Mouse (Mus musculus) lung, postnatal 0 days (tissue): ENCODE measurements around the gene Krtdap. TPM values are rescaled to one million over a fixed set of nuclear protein-coding genes. Genes with fewer than 3 reads are reported as not detected.
"Not testable (repeated sequence)": the region's sequence is repeated elsewhere in the genome, so short reads cannot be mapped to it uniquely, and the experiment has no call there.

Experiments
- ATAC-seq: fragments of 200-750 bp; cut with Nextera tagmentation; 2 replicates; pipeline ENCODE4 v1.8.0; 2017; ENCODE audit warnings: moderate library complexity
- DNase-seq: peaks from one replicate; pipeline ENCODE4 v3.0.0-alpha.2; 2016; ENCODE audit warnings: low spot score
- H3K27ac ChIP-seq: fragments of 300-500 bp; sonication (generic); 2 replicates; pipeline ENCODE4 v1.5.1; 2014; ENCODE audit warnings: antibody characterized with exemption, mild to moderate bottlenecking, low read length, mixed read lengths
- H3K27me3 ChIP-seq: fragments of 300-500 bp; sonication (generic); replicated peaks from 2 replicates; pipeline ENCODE4 v1.6.1; 2014; ENCODE audit warnings: low read length, mixed read lengths; ENCODE audit not compliant: insufficient read depth
- H3K36me3 ChIP-seq: fragments of 300-500 bp; sonication (generic); 2 replicates; pipeline ENCODE4 v1.6.1; 2014; ENCODE audit warnings: low read length, mixed read lengths; ENCODE audit not compliant: insufficient read depth
- H3K4me1 ChIP-seq: fragments of 300-500 bp; sonication (generic); 2 replicates; pipeline ENCODE4 v1.6.1; 2014; ENCODE audit warnings: antibody characterized with exemption, low read depth, low read length, mixed read lengths; ENCODE audit not compliant: insufficient read depth
- H3K4me2 ChIP-seq: fragments of 300-500 bp; sonication (generic); replicated peaks from 2 replicates; pipeline ENCODE4 v1.6.1; 2014; ENCODE audit warnings: low read depth, mild to moderate bottlenecking, low read length, moderate library complexity, mixed read lengths
- H3K4me3 ChIP-seq: fragments of 300-500 bp; sonication (generic); 2 replicates; pipeline ENCODE4 v1.5.1; 2014; ENCODE audit warnings: low read depth, low read length
- H3K9ac ChIP-seq: fragments of 300-500 bp; sonication (generic); replicated peaks from 2 replicates; pipeline ENCODE4 v1.6.1; 2014; ENCODE audit warnings: low read depth, mild to moderate bottlenecking
- H3K9me3 ChIP-seq: fragments of 300-500 bp; sonication (generic); 2 replicates; pipeline ENCODE4 v1.6.1; 2016; ENCODE audit warnings: low read length, mixed read lengths
- CTCF ChIP-seq: IDR thresholded peaks from 2 replicates; pipeline ENCODE4 v1.5.1; 2016; ENCODE audit warnings: antibody characterized with exemption, mild to moderate bottlenecking
- EP300 ChIP-seq: IDR thresholded peaks from 2 replicates; pipeline ENCODE4 v1.6.1; 2016; ENCODE audit warnings: antibody characterized with exemption, mild to moderate bottlenecking, control low read depth
- WGBS: fragments of 180-500 bp; shearing (Covaris S2); extraction: QIAGEN DNeasy Blood & Tissue Kit; methylation state at CpG from one replicate; pipeline ENCODE4 v1.1.7; 2014; 5-methylcytosine and 5-hydroxymethylcytosine counted together
- polyA plus RNA-seq: library from polyadenylated mRNA; unstranded; fragments of >200 nt; fragmentation: Nextera tagmentation; extraction: Ambion mirVana; gene quantifications from 2 replicates; pipeline ENCODE4 v1.2.1, GENCODE M21; 2015

Gene Krtdap
- polyA plus RNA-seq, 1 experiment from 2014 or later: 4.4 TPM

DNA sequence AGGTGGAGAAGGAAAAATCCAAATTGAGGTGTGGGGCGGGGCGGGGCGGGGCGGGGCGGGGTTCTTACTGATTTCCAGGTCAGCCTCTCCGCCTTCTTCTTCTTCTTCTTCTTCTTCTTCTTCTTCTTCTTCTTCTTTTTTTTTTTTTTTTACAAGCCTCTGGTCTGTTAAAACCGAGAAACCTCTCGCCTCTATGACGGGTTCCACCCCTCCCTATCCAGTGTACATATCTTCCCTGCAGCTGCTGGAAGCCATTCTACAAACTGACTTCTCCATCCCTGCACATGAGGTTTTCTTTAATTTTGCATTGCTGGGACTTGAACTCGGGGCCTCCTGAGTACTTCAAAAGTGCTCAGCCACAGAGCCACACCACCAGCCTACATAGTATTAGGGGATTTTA lies 39.0 kb downstream of the Krtdap start:
- DNase-seq (no peak), ATAC-seq (no peak)
- H3K36me3 ChIP-seq: no peaks in the 10 kb centered on the region
- no peaks in the 10 kb centered on the region for H3K9me3 ChIP-seq
- TF ChIP-seq EP300 (no peak), CTCF (no peak)
- H3K4me3 ChIP-seq: no peak overlapping the region
- H3K4me2 ChIP-seq: no peak overlapping the region
- no peak overlapping the region for H3K27ac ChIP-seq
- H3K9ac ChIP-seq: no peak overlapping the region
- no peaks in the 10 kb centered on the region for H3K4me1 ChIP-seq
- 88% methylated on average over 10 of the region's 10 CpGs for WGBS
- no peaks in the 10 kb centered on the region for H3K27me3 ChIP-seq

DNA sequence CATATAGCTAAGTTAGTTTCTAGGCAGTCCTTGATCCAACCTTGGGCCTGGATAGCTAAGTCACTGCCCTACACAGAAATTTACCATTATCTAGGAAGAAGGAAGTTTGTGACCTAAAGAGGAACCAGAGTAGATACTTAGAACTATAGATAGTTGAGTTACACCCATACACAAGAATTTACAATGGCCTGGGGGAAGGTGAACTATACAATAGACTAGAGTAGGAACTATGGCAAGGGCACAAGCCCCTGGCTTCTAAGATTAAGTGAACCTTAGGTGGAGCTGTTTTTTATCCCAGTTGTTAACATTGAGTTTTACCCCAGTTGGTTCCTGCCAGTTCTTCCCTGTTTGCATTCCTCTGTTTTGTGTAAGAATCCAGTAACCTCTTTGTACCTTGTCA lies 41.2 kb downstream of the Krtdap start:
- H3K27ac ChIP-seq, H3K27me3 ChIP-seq, DNase-seq, H3K9me3 ChIP-seq, H3K4me3 ChIP-seq, H3K9ac ChIP-seq, H3K4me2 ChIP-seq, ATAC-seq, H3K36me3 ChIP-seq, H3K4me1 ChIP-seq: not testable (repeated sequence)

DNA sequence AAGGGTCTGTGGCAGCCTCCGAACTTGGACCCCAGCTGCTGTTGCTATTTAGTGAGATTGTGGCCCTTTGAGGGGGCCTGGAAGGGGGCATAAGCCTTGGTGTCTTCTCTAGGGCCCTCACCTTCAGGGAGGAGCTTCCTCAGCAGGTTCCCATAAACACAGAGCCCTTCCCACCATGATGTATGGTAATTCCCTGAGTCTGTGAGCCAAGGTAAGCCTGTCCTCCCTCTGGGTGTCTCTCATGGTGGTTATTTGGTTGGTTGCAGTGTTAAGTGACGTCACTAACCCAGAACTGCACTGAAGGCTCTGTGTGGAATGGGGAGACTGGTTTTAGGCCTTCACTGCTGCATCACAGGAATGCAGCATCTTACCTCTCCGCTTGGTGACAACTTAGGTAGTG lies 41.7 kb downstream of the Krtdap start:
- no peak overlapping the region for H3K4me2 ChIP-seq
- TF ChIP-seq EP300 (no peak), CTCF (no peak)
- no peaks in the 10 kb centered on the region for H3K9me3 ChIP-seq
- H3K9ac ChIP-seq: no peak overlapping the region
- H3K36me3 ChIP-seq: no peaks in the 10 kb centered on the region
- H3K4me1 ChIP-seq: no peaks in the 10 kb centered on the region
- H3K27ac ChIP-seq: no peak overlapping the region
- no peak for DNase-seq
- no peak for ATAC-seq
- H3K27me3 ChIP-seq: no peaks in the 10 kb centered on the region
- WGBS: 52% methylated on average over 3 of the region's 3 CpGs
- no peak overlapping the region for H3K4me3 ChIP-seq

DNA sequence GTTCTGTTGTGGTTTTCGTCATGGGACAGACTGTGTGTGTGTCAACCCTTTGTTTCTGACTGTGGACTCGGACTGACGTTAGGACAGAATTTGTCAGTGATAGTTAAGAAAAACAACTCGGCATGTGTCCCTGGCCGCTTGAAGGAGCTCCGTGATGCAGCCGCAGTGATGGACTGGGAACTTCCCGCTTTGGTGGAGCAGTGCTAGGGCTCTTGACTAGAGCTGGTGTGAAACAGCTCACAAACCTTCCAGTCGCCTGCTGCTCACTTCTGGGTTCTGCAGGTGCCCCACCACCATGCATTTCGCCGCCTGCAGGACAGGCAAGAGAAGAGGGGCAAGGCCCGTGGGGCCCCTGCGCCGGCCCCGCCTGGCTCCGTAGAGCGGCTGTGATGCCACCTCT lies 44.6 kb downstream of the Krtdap start:
- Histone ChIP-seq H3K4me1 (no peaks in the 10 kb centered on the region), H3K27ac (no peak overlapping the region), H3K9ac (no peak overlapping the region), H3K9me3 (no peaks in the 10 kb centered on the region), H3K4me3 (no peak overlapping the region), H3K4me2 (no peak overlapping the region), H3K36me3 (no peaks in the 10 kb centered on the region), H3K27me3 (no peaks in the 10 kb centered on the region)
- ATAC-seq (no peak), DNase-seq (no peak)
- 65% methylated on average over 16 of the region's 17 CpGs for WGBS
- TF ChIP-seq EP300: no peak
- no peak for TF ChIP-seq CTCF

DNA sequence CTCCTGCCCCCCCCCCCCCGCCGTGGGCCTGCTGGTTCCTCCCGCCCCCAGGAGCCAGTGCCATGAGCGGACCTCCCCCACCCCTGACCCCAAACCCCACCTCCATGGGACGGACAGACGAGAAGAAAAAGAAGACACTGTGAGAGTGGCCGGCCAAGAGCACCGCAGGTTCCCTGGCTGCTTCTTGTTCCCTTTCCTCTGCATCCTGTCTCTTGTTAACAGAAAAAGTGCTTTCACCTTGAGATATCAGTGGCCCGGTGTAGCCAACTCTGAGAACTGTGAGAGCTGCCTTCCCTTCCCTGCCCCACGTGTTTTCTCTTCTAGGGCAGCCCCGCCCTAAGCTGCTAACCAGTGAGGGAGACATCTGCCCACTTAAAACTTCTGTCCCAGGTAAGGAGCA lies 45.0 kb downstream of the Krtdap start:
- not testable (repeated sequence) for DNase-seq, H3K9ac ChIP-seq, ATAC-seq, H3K4me3 ChIP-seq, H3K4me2 ChIP-seq, H3K27me3 ChIP-seq, H3K4me1 ChIP-seq, H3K27ac ChIP-seq, H3K9me3 ChIP-seq, H3K36me3 ChIP-seq
- 29% methylated on average over 7 of the region's 11 CpGs for WGBS

DNA sequence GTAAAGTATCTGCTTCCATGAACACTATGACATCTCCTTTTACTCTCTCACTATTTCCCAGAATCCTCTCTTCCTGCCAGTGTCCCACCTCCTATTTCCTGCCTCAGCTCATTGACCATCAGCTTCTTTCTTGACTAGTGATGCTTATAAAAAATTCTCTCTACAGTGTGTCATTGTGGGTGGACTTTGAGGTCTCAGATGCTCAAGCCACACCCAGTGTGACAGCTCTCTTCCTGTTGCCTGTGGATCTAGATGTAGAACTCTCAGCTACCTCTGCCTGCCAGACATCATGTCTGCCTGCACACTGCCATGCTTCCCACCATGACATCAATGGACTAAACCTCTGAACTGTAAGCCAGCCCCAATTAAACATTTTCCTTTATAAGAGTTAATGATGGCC lies 49.6 kb downstream of the Krtdap start:
- no peaks in the 10 kb centered on the region for H3K9me3 ChIP-seq
- no peak for DNase-seq
- H3K9ac ChIP-seq: no peak overlapping the region
- no peak overlapping the region for H3K4me3 ChIP-seq
- ATAC-seq: no peak
- TF ChIP-seq EP300: no peak
- no peak for TF ChIP-seq CTCF
- no peaks in the 10 kb centered on the region for H3K36me3 ChIP-seq
- H3K27me3 ChIP-seq: no peaks in the 10 kb centered on the region
- no peaks in the 10 kb centered on the region for H3K4me1 ChIP-seq
- H3K4me2 ChIP-seq: no peak overlapping the region
- no peak overlapping the region for H3K27ac ChIP-seq

DNA sequence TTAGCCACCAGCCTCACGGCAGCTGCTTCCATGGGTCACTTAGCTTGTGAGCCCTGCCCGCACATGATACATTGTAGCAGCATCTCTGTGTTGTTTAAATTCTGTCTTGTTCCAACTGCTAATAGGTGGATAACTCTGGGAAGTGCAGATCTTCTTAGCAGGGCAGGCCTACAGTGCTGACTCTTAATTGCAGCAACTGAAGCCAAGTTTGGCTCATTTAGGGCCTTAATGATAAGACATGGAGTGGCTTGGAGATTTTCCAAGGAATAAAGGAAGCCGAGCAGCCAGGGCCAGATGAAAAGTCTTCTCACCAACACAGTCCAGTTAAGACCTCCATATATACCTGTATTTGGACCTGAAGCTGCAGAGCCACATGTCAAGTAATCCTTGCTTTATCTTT lies 52.6 kb downstream of the Krtdap start:
- H3K9ac ChIP-seq: no peak overlapping the region
- ATAC-seq (no peak), DNase-seq (no peak)
- TF ChIP-seq EP300 (no peak), CTCF (no peak)
- WGBS: 46% methylated on average over 3 of the region's 3 CpGs
- no peaks in the 10 kb centered on the region for H3K36me3 ChIP-seq
- no peak overlapping the region for H3K4me3 ChIP-seq
- no peaks in the 10 kb centered on the region for H3K9me3 ChIP-seq
- no peak overlapping the region for H3K27ac ChIP-seq
- H3K4me2 ChIP-seq: no peak overlapping the region
- no peaks in the 10 kb centered on the region for H3K4me1 ChIP-seq
- no peaks in the 10 kb centered on the region for H3K27me3 ChIP-seq

Other genes starting within 250 kb of the Krtdap start
- 22.8 and 27.0 TPM in 2 replicates for gene Hspb6, start 235.7 kb upstream of the Krtdap start, polyA plus RNA-seq
- gene Proser3, start 235.6 kb upstream of the Krtdap start, polyA plus RNA-seq: 4.0 and 4.4 TPM in 2 replicates
- gene Lin37, start 228.1 kb upstream of the Krtdap start, polyA plus RNA-seq: 32.8 and 38.6 TPM in 2 replicates
- gene U2af1l4, start 224.6 kb upstream of the Krtdap start, polyA plus RNA-seq: 75.0 and 86.0 TPM in 2 replicates
- 4.5 and 6.1 TPM in 2 replicates for gene Gm49396, start 224.6 kb upstream of the Krtdap start, polyA plus RNA-seq
- gene Psenen, start 224.3 kb upstream of the Krtdap start, polyA plus RNA-seq: 173 and 184 TPM in 2 replicates
- gene Igflr1, start 222.5 kb upstream of the Krtdap start, polyA plus RNA-seq: 1.2 and 3.2 TPM in 2 replicates
- gene Kmt2b, start 199.2 kb upstream of the Krtdap start, polyA plus RNA-seq: 6.8 and 6.9 TPM in 2 replicates
- 3.0 and 3.9 TPM in 2 replicates for gene Zbtb32, start 189.0 kb upstream of the Krtdap start, polyA plus RNA-seq
- gene Upk1a, start 175.0 kb upstream of the Krtdap start, polyA plus RNA-seq: 11.2 and 11.8 TPM in 2 replicates
- gene Cox6b1, start 161.7 kb upstream of the Krtdap start, polyA plus RNA-seq: 717 and 766 TPM in 2 replicates
- gene Etv2, start 152.0 kb upstream of the Krtdap start, polyA plus RNA-seq: not detected in 2 replicates
- 101 and 107 TPM in 2 replicates for gene Rbm42, start 137.6 kb upstream of the Krtdap start, polyA plus RNA-seq
- gene Haus5, start 122.9 kb upstream of the Krtdap start, polyA plus RNA-seq: 10.0 and 10.3 TPM in 2 replicates
- gene Pmis2, start 116.3 kb upstream of the Krtdap start, polyA plus RNA-seq: not detected in 2 replicates
- 0.69 and 1.2 TPM in 2 replicates for gene 2200002J24Rik, start 89.0 kb upstream of the Krtdap start, polyA plus RNA-seq
- 0.14 TPM in 1 of 2 replicates, not detected in the other for gene Atp4a, start 75.7 kb upstream of the Krtdap start, polyA plus RNA-seq
- gene Tmem147, start 58.4 kb upstream of the Krtdap start, polyA plus RNA-seq: 179 and 193 TPM in 2 replicates
- gene Gapdhs, start 44.2 kb upstream of the Krtdap start, polyA plus RNA-seq: 0.18 and 0.21 TPM in 2 replicates
- 6.7 and 7.3 TPM in 2 replicates for gene Sbsn, start 36.4 kb upstream of the Krtdap start, polyA plus RNA-seq
- gene Dmkn, start 24.1 kb upstream of the Krtdap start, polyA plus RNA-seq: 65.2 and 74.3 TPM in 2 replicates
- gene Ffar2, start 35.9 kb downstream of the Krtdap start, polyA plus RNA-seq: 1.1 and 1.4 TPM in 2 replicates
- gene Ffar3, start 68.3 kb downstream of the Krtdap start, polyA plus RNA-seq: not detected in 2 replicates
- gene Ffar1, start 73.7 kb downstream of the Krtdap start, polyA plus RNA-seq: not detected in 2 replicates
- 0.35 and 0.79 TPM in 2 replicates for gene Cd22, start 92.4 kb downstream of the Krtdap start, polyA plus RNA-seq
- gene Mag, start 127.0 kb downstream of the Krtdap start, polyA plus RNA-seq: 1.2 and 1.8 TPM in 2 replicates
- gene Hamp2, start 136.8 kb downstream of the Krtdap start, polyA plus RNA-seq: not detected in 2 replicates
- not detected in 2 replicates for gene Hamp, start 156.1 kb downstream of the Krtdap start, polyA plus RNA-seq
- 19.6 and 21.1 TPM in 2 replicates for gene Usf2, start 168.9 kb downstream of the Krtdap start, polyA plus RNA-seq
- 53.8 and 57.9 TPM in 2 replicates for gene Lsr, start 185.6 kb downstream of the Krtdap start, polyA plus RNA-seq
- 9.5 and 12.3 TPM in 2 replicates for gene Fam187b, start 185.9 kb downstream of the Krtdap start, polyA plus RNA-seq